Mouse (Mus musculus) thymus, adult 2 months (tissue): ENCODE measurements at regions not wholly inside any gene's neighbourhood (a gene's known extent, or its start where the extent isn't known, plus 50 kb on each side); places are given as distances from the start of the nearest gene placed in this dataset.

Source experiments
- CTCF ChIP-seq: fragments of 200-500 bp; IDR thresholded peaks from 2 replicates; pipeline ENCODE4 v1.5.1; 2012; ENCODE audit warnings: mild to moderate bottlenecking, control low read depth, low read length, moderate library complexity, borderline replicate concordance; ENCODE audit not compliant: control insufficient read depth, poor library complexity, insufficient read depth; ENCODE audit errors: extremely low read depth
- POLR2A ChIP-seq: fragments of 200-500 bp; IDR thresholded peaks from 2 replicates; pipeline ENCODE4 v1.6.1; 2012; ENCODE audit warnings: mild to moderate bottlenecking, low read length, control low read depth, moderate library complexity; ENCODE audit not compliant: control insufficient read depth, poor library complexity, insufficient read depth; ENCODE audit errors: extremely low read depth

DNA sequence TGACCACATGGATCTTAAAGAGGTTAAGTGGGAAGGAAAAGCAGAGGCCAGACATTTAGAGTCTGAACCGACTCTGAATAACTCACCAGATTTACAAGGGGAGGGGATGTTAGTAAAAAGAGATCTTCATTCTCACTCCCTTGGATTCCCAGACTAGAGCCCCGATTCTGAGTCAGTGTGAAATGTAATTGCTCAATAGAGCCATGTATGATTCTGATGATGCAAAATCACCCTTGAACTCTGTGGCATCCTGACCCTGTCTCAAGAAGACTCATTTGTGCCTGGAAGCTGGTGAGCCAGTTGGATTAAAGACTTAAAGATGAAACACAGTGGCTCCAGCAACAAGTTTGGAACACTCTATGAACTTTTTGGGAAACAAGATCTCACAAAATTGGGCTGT is 210.2 kb upstream of the 1810046K07Rik start:
- TF ChIP-seq POLR2A (no peak), CTCF (no peak)
